Mouse (Mus musculus): ENCODE measurements around the gene C5ar1.

- TF ChIP-seq POLR2A (IDR thresholded peaks at IDR 0.05; ENCODE audit: control insufficient read depth, low read depth, low read length): no peak
- TF ChIP-seq CTCF (IDR thresholded peaks at IDR 0.05; ENCODE audit: control insufficient read depth, insufficient read depth, insufficient replicate concordance, low read depth, low read length): no peak
Observed at GRCm38 (mm10) chr7:16241787-16242186, 17.6 kb downstream of the C5ar1 start.

Measured in testis, adult 2 months (tissue).